Mouse (Mus musculus) Muller cell, postnatal 12 days (primary cell): ENCODE data around the gene Casz1.

Experiments used
- DNase-seq: peaks from one replicate; pipeline ENCODE4 v3.0.0-alpha.2; 2015; ENCODE audit errors: inconsistent ontology term

Casz1 gene

GRCm38 (mm10) chr4:148933109-148933508 is 128.9 kb downstream of the Casz1 start:
- DNase-seq: no peak

DNA sequence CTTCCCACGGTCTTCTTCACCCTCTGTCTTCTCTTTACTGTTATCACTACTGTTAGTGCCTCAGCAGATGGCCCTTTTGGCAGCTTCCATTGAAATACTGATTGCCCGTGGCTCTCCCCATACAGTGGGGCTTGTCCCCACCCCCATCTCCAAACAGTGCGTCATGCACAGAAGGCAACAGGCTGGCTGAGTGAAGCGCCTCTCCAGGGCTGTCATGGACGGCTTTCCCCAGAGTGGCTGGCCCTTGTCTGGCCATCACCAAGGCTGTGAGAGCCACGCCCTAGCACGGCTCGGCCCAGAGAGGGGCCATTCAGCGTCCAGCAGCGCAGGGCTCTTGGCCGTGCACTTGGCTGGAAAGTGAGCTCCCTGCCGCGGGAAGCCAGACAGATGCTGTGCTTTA is 131.0 kb downstream of the Casz1 start:
- DNase-seq: no peak

DNA sequence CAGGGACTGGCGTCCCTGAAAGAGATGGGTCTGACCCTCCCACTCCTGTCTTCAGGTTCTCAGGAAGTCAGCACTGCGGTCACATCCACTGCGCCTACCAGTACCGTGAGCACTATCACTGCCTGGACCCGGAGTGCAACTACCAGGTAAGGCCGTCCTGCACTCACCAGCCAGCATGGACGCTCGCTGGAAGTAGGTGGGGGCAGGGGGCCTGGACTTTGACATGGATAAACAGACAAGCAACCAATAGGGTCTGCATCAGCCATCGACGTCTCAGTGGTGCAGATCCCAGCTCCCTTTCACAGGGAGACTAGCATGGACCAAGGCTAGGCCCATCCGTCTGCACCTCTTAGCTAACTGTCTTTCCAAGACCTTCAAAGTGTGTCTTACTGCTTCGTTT is 131.9 kb downstream of the Casz1 start:
- no peak for DNase-seq

- DNase-seq: no peak
Observed at GRCm38 (mm10) chr4:148936727-148937126, 132.5 kb downstream of the Casz1 start.

DNA sequence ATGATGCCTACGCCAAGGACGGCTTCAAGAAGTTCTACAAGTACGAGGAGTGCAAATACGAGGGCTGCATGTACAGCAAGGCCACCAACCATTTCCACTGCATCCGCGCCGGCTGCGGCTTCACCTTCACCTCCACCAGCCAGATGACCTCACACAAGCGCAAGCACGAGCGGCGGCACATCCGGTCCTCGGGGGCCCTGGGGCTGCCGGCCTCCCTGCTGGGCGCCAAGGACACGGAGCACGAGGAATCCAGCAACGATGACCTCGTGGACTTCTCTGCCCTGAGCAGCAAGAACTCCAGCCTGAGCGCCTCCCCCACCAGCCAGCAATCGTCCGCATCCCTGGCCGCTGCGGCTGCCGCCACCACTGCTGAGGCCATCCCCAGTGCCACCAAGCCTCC is 134.3 kb downstream of the Casz1 start:
- no peak for DNase-seq

DNA sequence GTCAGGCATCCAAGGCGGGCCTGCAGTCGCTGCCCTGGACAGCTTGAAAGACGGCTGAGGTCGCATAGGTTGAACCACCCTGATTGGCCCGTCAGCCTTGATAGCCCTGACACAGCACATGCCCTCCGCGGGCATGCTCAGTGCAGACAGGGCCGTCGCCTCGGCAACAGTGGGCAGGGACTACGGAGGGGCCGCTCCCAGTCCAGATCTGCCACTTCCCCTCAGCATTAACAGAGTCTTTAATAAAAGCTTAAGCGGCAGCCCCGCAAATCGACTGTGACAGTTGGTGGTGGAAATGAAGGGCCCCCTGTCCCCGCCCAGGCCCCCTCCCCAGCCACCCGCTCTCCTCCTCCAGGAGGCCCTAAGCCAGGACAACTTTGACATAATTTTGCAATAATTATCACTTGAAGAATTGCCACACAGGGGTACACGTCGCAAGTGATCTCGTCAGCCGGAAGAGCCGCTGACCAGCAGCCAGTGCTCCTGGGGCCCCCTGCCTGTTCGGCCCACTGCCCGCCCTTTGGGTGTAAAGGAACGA is 136.5 kb downstream of the Casz1 start:
- DNase-seq: peak; percentile 77

- no peak for DNase-seq
Observed at GRCm38 (mm10) chr4:148941321-148941720, 137.1 kb downstream of the Casz1 start.

DNA sequence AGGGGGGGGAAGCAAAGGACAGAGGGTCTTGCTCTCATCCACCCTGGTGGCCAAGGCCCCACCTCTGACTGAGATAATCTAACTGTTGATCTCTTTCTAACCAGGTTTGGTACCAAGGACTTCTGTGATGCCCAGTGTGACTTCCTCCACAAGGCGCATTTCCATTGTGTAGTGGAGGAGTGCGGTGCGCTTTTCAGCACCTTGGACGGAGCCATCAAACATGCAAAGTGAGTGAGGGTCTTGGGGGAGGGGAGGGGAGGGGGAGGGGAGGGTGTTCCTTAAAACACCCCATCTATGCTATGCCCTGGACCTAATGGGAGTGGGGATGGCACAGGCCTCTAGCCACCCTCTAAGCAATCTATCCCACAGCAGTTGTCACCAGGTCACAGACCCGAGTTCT is 138.9 kb downstream of the Casz1 start:
- DNase-seq: no peak

DNA sequence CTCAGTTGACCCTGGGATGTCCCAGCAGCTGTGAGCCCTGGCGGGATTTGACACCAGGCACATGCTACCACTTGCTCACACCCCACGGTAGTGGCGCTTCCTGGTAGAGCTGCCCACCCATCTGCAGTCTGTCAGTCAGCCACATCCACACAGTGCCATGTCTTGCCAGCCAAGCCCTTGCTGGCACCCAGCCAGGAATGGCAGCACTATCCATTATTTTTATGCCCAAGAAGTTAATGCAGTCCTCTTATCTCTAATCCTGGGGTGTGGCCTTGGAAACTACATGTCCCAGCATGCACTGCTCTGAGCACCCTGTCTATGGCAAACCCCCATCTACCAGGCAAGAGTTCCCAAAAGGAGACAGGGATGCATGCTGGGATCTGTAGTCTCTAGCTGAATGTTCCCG is 141.2 kb downstream of the Casz1 start:
- no peak for DNase-seq

- DNase-seq: no peak
Observed at GRCm38 (mm10) chr4:148946071-148946470, 141.8 kb downstream of the Casz1 start.

DNA sequence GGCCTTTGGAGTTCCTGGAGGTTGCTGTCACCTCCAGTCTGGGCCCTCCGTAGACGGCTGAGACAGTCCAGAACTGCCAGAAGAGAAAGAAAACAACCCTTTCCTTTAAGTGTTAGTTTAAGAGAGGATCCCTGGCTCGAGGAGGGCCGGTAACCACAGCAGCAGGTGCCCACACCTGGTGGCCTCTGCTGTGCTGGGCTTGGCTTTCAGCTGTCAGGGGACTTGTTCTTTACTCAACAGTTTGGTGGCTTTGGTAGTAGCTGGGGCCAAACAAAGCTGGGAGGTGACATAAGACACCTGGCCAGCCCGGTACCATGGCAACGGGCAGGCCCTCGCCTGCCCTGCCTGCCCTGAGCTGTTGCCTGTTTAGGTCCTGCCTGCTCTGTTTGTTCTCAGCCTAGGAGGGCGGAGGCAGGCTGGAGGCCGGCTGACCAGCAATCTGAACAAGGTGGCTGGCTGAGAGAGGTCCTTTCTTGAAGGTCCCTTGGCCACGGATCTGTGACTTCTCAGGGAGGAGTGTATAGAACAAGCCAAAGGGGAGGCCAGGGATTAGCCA is 143.7 kb downstream of the Casz1 start:
- DNase-seq: no peak

GRCm38 (mm10) chr4:148950487-148950886 is 146.3 kb downstream of the Casz1 start:
- DNase-seq: no peak

DNA sequence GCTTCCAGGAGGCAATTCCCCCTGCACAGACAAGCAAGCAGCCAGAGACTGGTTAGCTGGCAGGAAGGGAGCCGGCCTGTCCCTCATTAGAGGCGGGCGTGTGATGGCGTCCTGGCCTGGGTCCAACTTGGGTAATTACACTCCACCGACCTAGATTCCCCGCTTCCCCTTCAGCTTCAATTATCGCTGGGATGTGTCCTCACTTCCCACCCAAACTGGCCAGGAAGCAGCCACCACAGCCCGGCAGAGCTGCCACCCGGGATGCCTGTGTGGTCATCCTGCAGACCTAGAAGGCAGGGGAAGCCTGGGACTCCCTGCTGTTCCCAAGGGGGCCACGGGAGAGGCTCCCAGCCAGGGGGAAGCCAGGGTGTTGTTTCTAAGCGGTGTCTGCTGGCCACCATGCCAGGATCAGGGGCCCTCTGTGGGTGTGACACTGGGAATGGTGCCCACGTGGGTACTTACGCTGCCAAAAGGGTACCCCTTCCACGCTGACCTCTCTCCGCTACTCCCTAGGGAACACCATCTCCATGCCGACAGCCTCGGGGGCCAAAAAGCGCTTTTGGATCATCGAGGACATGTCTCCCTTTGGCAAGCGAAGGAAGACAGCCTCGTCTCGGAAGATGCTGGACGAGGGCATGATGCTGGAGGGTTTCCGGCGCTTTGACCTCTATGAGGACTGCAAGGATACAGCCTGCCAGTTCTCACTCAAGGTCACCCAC is 146.9 kb downstream of the Casz1 start:
- DNase-seq: peak; percentile 96

DNA sequence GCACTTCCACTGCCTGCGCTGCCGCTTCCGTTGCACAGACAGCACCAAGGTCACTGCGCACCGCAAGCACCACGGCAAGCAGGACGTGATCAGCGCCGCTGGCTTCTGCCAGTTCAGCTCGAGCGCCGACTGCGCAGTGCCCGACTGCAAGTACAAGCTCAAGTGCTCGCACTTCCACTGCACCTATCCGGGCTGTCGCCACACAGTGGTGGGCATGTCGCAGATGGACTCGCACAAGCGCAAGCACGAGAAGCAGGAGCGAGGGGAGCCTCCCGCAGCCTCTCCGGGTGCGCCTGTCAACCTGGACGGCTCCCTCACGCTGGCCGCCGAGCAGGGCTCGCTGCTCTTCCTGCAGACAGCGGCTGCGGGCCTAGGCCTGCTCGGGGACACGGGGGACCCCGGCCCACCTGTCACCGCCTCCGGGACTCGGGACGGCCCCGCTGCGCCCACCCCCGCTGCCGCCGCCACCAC is 147.6 kb downstream of the Casz1 start:
- DNase-seq: no peak

DNA sequence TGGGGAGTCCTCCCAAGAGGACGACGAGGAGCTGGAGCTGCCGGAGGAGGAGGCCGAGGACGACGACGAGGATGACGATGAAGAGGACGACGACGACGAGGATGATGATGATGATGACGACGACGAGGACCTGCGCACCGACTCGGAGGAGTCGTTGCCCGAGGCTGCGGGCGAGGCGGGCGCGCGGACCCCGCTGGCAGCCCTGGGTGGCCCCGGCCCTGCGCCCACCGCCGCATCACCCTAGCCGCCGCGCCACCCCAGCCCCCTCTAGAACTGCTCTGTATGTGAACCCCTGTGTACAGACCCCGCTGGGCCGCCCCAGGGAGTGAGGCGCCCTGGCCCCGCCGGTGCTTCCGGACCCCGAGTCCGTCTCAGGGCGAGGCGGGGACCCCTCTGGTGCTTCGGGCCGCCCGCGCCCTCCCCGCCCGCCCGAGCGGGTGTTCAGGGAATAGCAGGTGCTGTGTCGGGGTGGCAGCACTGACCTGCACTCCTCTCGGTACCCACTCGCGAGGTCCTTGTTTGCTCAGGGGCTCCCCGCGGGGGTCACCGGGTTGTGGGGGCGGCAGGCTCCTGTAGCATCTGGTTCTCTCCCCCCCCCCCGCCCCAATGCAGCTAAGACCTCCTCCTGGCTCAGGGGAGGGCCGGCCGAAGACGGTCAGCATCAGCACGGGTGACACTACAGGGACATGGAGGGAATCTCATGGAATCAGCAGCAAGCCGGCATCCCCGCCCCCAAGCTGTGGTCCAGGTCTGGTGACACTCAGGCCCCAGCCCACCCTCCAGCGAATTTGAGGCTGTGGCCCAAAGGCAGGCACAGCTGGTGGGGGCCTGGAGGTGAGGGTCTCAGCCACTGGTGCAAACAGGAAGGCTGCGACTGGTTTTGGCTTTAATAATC is 148.3 kb downstream of the Casz1 start:
- no peak for DNase-seq

GRCm38 (mm10) chr4:148955131-148955813 is 151.0 kb downstream of the Casz1 start:
- no peak for DNase-seq

DNA sequence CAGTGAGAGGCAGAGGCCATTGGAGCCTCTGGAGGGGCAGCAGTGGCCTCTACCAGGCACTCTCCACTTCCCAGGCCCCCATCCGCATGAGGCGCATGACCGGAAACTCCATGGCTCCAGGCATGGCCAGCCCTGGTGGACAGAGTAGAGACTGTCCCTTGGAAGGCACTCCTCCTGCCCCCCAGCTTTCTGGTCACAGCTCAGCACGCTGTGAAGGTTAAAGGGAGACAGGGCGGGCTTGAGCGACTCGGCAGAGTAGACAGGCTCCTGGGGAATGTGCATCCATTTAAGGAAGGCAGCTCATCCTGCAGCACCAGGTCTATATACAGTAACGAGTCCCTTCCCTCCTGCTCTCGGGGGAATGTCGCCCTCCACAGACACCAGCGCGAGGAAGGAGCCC is 155.8 kb downstream of the Casz1 start:
- no peak for DNase-seq

DNA sequence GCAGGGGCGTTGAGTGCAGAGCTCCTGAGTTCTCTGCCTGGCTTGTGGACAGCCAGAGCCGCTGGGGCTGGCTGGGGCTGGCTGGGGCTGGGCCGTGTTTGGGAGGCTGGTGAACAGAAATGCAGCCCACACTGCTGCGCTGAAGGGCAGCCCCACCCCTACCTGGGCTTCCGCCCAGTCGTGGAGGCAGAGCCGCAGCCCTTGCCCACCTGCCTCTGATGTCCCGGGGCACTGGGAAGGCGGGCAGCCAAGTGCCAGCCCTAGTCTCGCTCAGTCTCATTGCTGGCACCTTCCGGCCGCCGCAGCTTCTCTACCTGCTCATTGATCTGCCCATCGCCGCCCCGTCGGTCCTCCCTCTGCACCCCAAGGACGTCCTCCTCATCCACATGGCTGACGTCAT is 156.9 kb downstream of the Casz1 start:
- DNase-seq: no peak

DNA sequence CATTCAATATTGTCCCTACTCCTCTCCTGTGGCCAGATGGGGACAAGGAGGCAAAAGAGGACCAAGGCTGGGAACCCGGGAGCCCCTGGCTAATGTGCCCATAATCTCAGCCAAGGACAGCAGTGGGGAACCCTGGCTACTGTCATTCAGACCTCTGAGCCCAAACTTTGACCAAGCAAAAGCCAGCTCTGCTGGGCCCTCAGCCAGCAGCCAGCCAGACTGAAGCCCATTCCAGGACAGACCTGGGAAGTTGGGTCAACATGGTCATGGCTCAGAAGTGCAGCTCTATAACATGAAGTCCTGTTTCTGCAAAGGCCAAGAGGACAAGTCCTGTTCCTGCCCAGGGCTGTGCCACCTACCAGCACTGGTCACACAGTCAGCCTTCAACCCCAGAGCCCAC is 157.9 kb downstream of the Casz1 start:
- DNase-seq: no peak

DNA sequence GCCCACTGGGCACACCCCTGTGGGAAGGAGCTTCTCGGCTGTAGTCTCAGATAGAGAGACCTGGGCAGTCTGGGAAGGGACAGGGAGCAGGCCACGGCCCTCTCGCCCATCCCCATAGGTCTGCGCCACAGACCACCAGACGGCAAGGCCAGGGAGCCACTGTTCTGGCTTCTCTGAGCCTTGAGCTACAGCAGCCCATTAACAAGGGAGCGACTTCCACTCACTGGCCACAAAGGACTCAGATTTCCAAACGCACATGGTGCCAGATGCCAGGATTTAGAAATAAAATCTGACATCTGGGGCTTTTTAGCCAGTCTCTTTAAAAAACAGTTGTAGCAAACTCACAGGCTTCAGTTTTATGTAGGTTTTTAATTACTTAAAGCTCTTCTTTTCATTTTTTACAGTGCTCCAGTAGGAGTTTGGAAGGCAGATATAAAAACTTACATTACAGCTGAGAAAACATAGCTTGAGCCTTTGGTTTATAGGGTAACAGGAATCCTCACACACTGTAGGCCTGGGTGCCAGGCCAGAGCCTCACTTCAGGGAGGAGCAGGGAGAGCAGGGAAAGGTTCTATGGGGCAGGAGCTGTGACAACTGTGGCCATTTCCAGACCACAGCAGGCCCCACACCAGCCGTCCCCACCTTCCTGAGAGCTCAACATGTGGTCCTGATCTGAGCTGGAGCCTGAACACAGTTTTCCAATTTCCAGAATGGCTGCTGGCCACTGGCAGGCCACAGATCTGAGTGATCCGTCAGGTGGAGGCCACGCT is 160.5 kb downstream of the Casz1 start:
- DNase-seq: no peak

DNA sequence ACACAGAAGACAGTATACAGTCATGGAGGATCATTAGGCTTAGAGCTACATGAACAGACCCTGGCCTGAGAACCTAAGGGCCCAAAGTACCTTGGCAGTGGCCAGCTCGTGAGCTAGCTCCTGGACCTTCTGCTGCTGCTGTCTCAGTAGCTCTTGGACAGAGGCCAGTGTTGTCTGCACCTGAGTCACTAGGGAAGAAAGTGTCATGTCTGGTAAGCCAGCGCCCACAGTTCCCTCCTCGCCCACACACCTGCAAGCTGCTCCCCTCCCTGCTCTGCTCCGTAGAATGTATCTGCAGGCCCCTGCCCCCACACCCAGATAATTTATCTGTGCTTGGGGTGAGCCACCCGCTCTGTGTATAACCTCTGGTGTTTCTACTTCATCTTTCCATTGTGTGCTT is 161.9 kb downstream of the Casz1 start:
- DNase-seq: no peak
